Mouse (Mus musculus) CH12.LX (cell line): ENCODE data around the gene Nacc1. TPM values are rescaled to one million over a fixed set of nuclear protein-coding genes. Genes with fewer than 3 reads are reported as not detected.
"Not testable (repeated sequence)": the region's sequence is repeated elsewhere in the genome, so short reads cannot be mapped to it uniquely, and the experiment has no call there.

Source experiments
- DNase-seq: peaks from one replicate; pipeline ENCODE4 v3.0.0-alpha.2; 2013; ENCODE audit errors: extremely low read depth
- H3K27ac ChIP-seq: 2 replicates; pipeline ENCODE4 v1.5.1; 2012; ENCODE audit warnings: low read depth, mild to moderate bottlenecking, control low read depth, moderate library complexity; ENCODE audit not compliant: insufficient read depth
- H3K27me3 ChIP-seq: replicated peaks from 2 replicates; pipeline ENCODE3; 2012; ENCODE audit warnings: inconsistent platforms
- H3K36me3 ChIP-seq, 2 experiments: replicated peaks in 1 of 2; 2 replicates each; pipeline versions ENCODE3 to v1.6.1; 2012; ENCODE audit warnings: inconsistent platforms in 1 of 2, low read length in 1 of 2, mild to moderate bottlenecking in 1 of 2, mixed read lengths in 1 of 2, moderate library complexity in 1 of 2; ENCODE audit not compliant: control insufficient read depth in 1 of 2, insufficient read depth in 1 of 2
- H3K4me1 ChIP-seq, 2 experiments: 2 replicates each; pipeline ENCODE4 v1.6.1; 2012; ENCODE audit warnings: inconsistent platforms in 1 of 2, moderate library complexity in 1 of 2; ENCODE audit not compliant: insufficient read depth in 2 of 2, control insufficient read depth in 1 of 2
- H3K4me2 ChIP-seq: 2 replicates; pipeline ENCODE4 v1.6.1; 2012; ENCODE audit warnings: low read depth, mild to moderate bottlenecking, control low read depth; ENCODE audit not compliant: poor library complexity, insufficient read depth, severe bottlenecking
- H3K4me3 ChIP-seq, 3 experiments: fragments of 150-350 bp in 1 of 3; sonication (generic) in 1 of 3; replicated peaks in 1 of 3; 2 replicates each; pipeline versions ENCODE3 to v1.5.1; 2011 to 2012; ENCODE audit warnings: low read depth in 2 of 3, low read length in 2 of 3, mild to moderate bottlenecking in 2 of 3, moderate library complexity in 2 of 3, control low read depth in 1 of 3, improper control_type of control experiment in 1 of 3, inconsistent platforms in 1 of 3, mixed read lengths in 1 of 3; ENCODE audit not compliant: poor library complexity in 1 of 3
- H3K79me2 ChIP-seq: replicated peaks from 2 replicates; pipeline ENCODE4 v1.6.1; 2012; ENCODE audit warnings: mild to moderate bottlenecking, moderate library complexity; ENCODE audit not compliant: control insufficient read depth, poor library complexity, insufficient read depth, severe bottlenecking; ENCODE audit errors: extremely low read depth
- H3K9ac ChIP-seq: 2 replicates; pipeline ENCODE4 v1.6.1; 2012; ENCODE audit warnings: low read depth, mild to moderate bottlenecking, control low read depth, moderate library complexity; ENCODE audit not compliant: insufficient read depth
- H3K9me3 ChIP-seq: replicated peaks from 2 replicates; pipeline ENCODE3; 2012; ENCODE audit warnings: low read length, inconsistent platforms, mixed read lengths
- KAT2A ChIP-seq: IDR thresholded peaks from 2 replicates; pipeline ENCODE4 v1.6.1; 2012; ENCODE audit warnings: low read length, improper control_type of control experiment, inconsistent platforms; ENCODE audit not compliant: insufficient replicate concordance
- MAX ChIP-seq: IDR thresholded peaks from 2 replicates; pipeline ENCODE4 v1.6.1; 2011; ENCODE audit warnings: low read length, improper control_type of control experiment
- POLR2AphosphoS2 ChIP-seq: IDR thresholded peaks from 2 replicates; pipeline ENCODE4 v1.6.1; 2011; ENCODE audit warnings: low read depth, low read length, improper control_type of control experiment
- SIN3A ChIP-seq: IDR thresholded peaks from 2 replicates; pipeline ENCODE4 v1.6.1; 2012; ENCODE audit warnings: low read length, improper control_type of control experiment, inconsistent platforms
- TCF12 ChIP-seq: IDR thresholded peaks from 2 replicates; pipeline ENCODE4 v1.6.1; 2014; ENCODE audit warnings: low read depth, mild to moderate bottlenecking, inconsistent platforms, low read length, improper control_type of control experiment
- UBTF ChIP-seq: IDR thresholded peaks from 2 replicates; pipeline ENCODE4 v1.6.1; 2012; ENCODE audit warnings: low read depth, mild to moderate bottlenecking, inconsistent platforms, low read length, improper control_type of control experiment, moderate library complexity
- ZC3H11A ChIP-seq: IDR thresholded peaks from 2 replicates; pipeline ENCODE4 v1.6.1; 2012; ENCODE audit warnings: low read depth, mild to moderate bottlenecking, inconsistent platforms, low read length, improper control_type of control experiment
- ZKSCAN1 ChIP-seq: IDR thresholded peaks from 2 replicates; pipeline ENCODE4 v1.6.1; 2012; ENCODE audit warnings: low read depth, inconsistent platforms, low read length, improper control_type of control experiment, borderline replicate concordance
- ZMIZ1 ChIP-seq: IDR thresholded peaks from 2 replicates; pipeline ENCODE4 v1.6.1; 2012; ENCODE audit warnings: low read depth, mild to moderate bottlenecking, inconsistent platforms, low read length, improper control_type of control experiment
- dilution Hi-C: fragments of 300-500 bp; cut with MboI; formaldehyde crosslinking; loops from 2 replicates; pipeline ENCODE4 v1.14.3; 2020; ENCODE audit warnings: low sequenced_read_pairs; ENCODE audit not compliant: extremely low pct_unique_long_range_greater_than_20kb, extremely low pct_ligation_motif_present
- in situ Hi-C: fragments of 300-500 bp; cut with MboI; formaldehyde crosslinking; loops from 3 replicates; pipeline ENCODE4 v1.14.3; 2019; ENCODE audit warnings: low sequenced_read_pairs, low pct_ligation_motif_present, low pct_unique_long_range_greater_than_20kb, mixed read lengths
- polyA plus RNA-seq: library from polyadenylated mRNA; unstranded; fragments of >175 nt; gene quantifications from 2 replicates; pipeline ENCODE4 v1.2.1, GENCODE M21; 2012; ENCODE audit warnings: low read depth; ENCODE audit not compliant: insufficient read length
- total RNA-seq, 2 experiments: library from RNA; depleted of rRNA; stranded (reverse); fragments of 300-350 nt in 1 of 2; fragments of >200 nt in 1 of 2; gene quantifications; 2 replicates each; pipeline ENCODE4 v1.2.3; 2012 to 2014

The Nacc1 gene
- total and polyA plus RNA-seq, 3 experiments = 23.3 to 84.1 (median 45.1) TPM

GRCm38 (mm10) chr8:84670295-84671006, 17.2 kb downstream of the Nacc1 start:
- H3K27me3 ChIP-seq, dilution Hi-C loops, H3K9ac ChIP-seq, H3K79me2 ChIP-seq, DNase-seq, H3K4me3 ChIP-seq, H3K4me2 ChIP-seq, H3K9me3 ChIP-seq, H3K27ac ChIP-seq, in situ Hi-C loops: not testable (repeated sequence)
- Histone ChIP-seq H3K36me3 (peaks cover 49 to 67% of the 10 kb centered on the region in 2 experiments), H3K4me1 (peaks cover 3 to 26% of the 10 kb centered on the region in 2 experiments; a peak in 2 of 4 replicates)
- 0 out of 2 replicates have a peak, but pooled peaks have one; percentile 29 for TF ChIP-seq POLR2AphosphoS2

- no peak for DNase-seq
- H3K4me1 ChIP-seq = peaks cover 3 to 26% of the 10 kb centered on the region in 2 experiments; a peak in 2 of 4 replicates
- no peak overlapping the region for H3K4me2 ChIP-seq
- H3K36me3 ChIP-seq = peaks cover 35 to 53% of the 10 kb centered on the region in 2 experiments
- H3K27me3 ChIP-seq = no peaks in the 10 kb centered on the region
- no peaks in the 10 kb centered on the region for H3K9me3 ChIP-seq
- dilution Hi-C loops (no loop called here), in situ Hi-C loops (no loop called here)
- no peak overlapping the region for H3K4me3 ChIP-seq
- peaks cover 3% of the 10 kb centered on the region for H3K79me2 ChIP-seq
- H3K9ac ChIP-seq = no peak overlapping the region
- TF ChIP-seq ZKSCAN1 = no peak
- no peak for TF ChIP-seq TCF12
- TF ChIP-seq SIN3A = no peak
- TF ChIP-seq UBTF = no peak
- no peak for TF ChIP-seq MAX
- no peak for TF ChIP-seq ZC3H11A
- no peak for TF ChIP-seq POLR2AphosphoS2
- H3K27ac ChIP-seq = no peak overlapping the region
Measured at GRCm38 (mm10) chr8:84668731-84669485, 18.8 kb downstream of the Nacc1 start.

DNA sequence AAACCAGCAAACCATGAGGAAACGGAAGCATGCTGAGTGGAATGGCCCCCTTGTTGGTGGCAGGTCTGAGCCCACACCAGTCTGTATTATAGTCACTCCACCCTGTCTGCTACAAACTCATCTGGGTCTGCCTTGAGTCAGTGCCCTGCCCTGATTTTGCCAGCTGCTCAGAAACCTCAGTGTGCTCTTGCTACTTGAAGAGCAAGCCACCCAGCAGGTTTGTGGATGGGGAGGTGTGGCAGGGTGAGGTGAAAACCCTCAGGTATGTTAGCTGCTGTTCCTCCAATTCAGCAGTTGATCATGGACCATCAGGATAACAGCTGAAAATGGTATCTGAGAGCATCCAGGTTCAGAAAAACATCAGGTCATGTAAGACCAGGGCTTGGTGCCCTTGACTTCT, 19.6 kb downstream of the Nacc1 start:
- peaks cover 3 to 30% of the 10 kb centered on the region in 2 experiments; a peak in 2 of 4 replicates for H3K4me1 ChIP-seq
- no peak overlapping the region for H3K4me2 ChIP-seq
- H3K27me3 ChIP-seq = no peaks in the 10 kb centered on the region
- peaks cover 28 to 45% of the 10 kb centered on the region in 2 experiments for H3K36me3 ChIP-seq
- H3K27ac ChIP-seq = no peak overlapping the region
- no peaks in the 10 kb centered on the region for H3K9me3 ChIP-seq
- no peak overlapping the region for H3K9ac ChIP-seq
- dilution Hi-C loops (no loop called here), in situ Hi-C loops (no loop called here)
- peaks cover 3% of the 10 kb centered on the region for H3K79me2 ChIP-seq
- no peak for DNase-seq
- H3K4me3 ChIP-seq = no peak overlapping the region
- TF ChIP-seq POLR2AphosphoS2 (0 out of 2 replicates have a peak, but pooled peaks have one; percentile 72), KAT2A (no peak), ZMIZ1 (no peak)
